Mouse (Mus musculus) duodenum, adult 2 months (tissue): ENCODE results near the gene Mblac1. TPM values are rescaled to one million over a fixed set of nuclear protein-coding genes. Genes with fewer than 3 reads are reported as not detected.

Experiments used
- polyA plus RNA-seq: library from polyadenylated mRNA; depleted of rRNA; stranded (reverse); fragments of >200 nt; gene quantifications from 2 replicates; pipeline ENCODE4 v1.2.3, GENCODE M21; 2012; ENCODE audit warnings: low replicate concordance; rRNA removed

Mblac1 gene
- 3.1 and 4.6 TPM in 2 replicates for polyA plus RNA-seq

GRCm38 (mm10) chr5:138193771-138194727, at the start of gene Mblac1:
Gene Mblac1 (plus strand): TSS chr5:138194314.

GRCm38 (mm10) chr5:138155443-138155976, 38.6 kb upstream of the Mblac1 start, which contains the start of gene Zfp113:
Gene Zfp113 (minus strand): TSS chr5:138155744.

GRCm38 (mm10) chr5:138160842-138161665, 33.1 kb upstream of the Mblac1 start, which contains the start of gene Cops6:
Gene Cops6 (plus strand): TSS chr5:138161071.

GRCm38 (mm10) chr5:138171695-138172491, 22.2 kb upstream of the Mblac1 start, which contains the start of the genes Ap4m1 and Mcm7:
Gene Ap4m1 (plus strand): TSS chr5:138172002.
Gene Mcm7 (minus strand): TSS chr5:138172422.

GRCm38 (mm10) chr5:138186950-138187638, 7.0 kb upstream of the Mblac1 start, which contains the start of the genes Taf6 and Cnpy4:
Gene Taf6 (minus strand): TSS chr5:138187451.
Gene Cnpy4 (plus strand): TSS chr5:138187485.

GRCm38 (mm10) chr5:138225700-138226099, 31.6 kb downstream of the Mblac1 start, which contains the start of gene Nxpe5:
Gene Nxpe5 (plus strand): TSS chr5:138225898.

Other genes starting within 250 kb of the Mblac1 start
- gene Gjc3, start 231.2 kb upstream of the Mblac1 start, polyA plus RNA-seq = 0.04 TPM in 1 of 2 replicates, not detected in the other
- gene Azgp1, start 212.8 kb upstream of the Mblac1 start, polyA plus RNA-seq = 0.48 TPM in 1 of 2 replicates, not detected in the other
- not detected in 2 replicates for gene Smok3a, start 173.1 kb upstream of the Mblac1 start, polyA plus RNA-seq
- not detected in 2 replicates for gene Smok3b, start 172.9 kb upstream of the Mblac1 start, polyA plus RNA-seq
- gene Smok3c, start 141.1 kb upstream of the Mblac1 start, polyA plus RNA-seq = not detected in 2 replicates
- 0.59 and 1.2 TPM in 2 replicates for gene Zkscan1, start 109.2 kb upstream of the Mblac1 start, polyA plus RNA-seq
- 2.6 TPM in 2 replicates for gene Zscan21, start 77.4 kb upstream of the Mblac1 start, polyA plus RNA-seq
- 0.43 and 7.8 TPM in 2 replicates for gene Zfp113, start 38.6 kb upstream of the Mblac1 start, polyA plus RNA-seq
- gene Cops6, start 33.2 kb upstream of the Mblac1 start, polyA plus RNA-seq = 33.6 and 40.6 TPM in 2 replicates
- 17.7 and 26.6 TPM in 2 replicates for gene Ap4m1, start 22.3 kb upstream of the Mblac1 start, polyA plus RNA-seq
- gene Mcm7, start 21.9 kb upstream of the Mblac1 start, polyA plus RNA-seq = 21.0 and 23.3 TPM in 2 replicates
- gene Taf6, start 6.9 kb upstream of the Mblac1 start, polyA plus RNA-seq = 37.0 and 39.4 TPM in 2 replicates
- gene Cnpy4, start 6.8 kb upstream of the Mblac1 start, polyA plus RNA-seq = 0.37 and 0.59 TPM in 2 replicates
- 0.39 and 0.55 TPM in 2 replicates for gene Nxpe5, start 31.6 kb downstream of the Mblac1 start, polyA plus RNA-seq
- gene Lamtor4, start 61.2 kb downstream of the Mblac1 start, polyA plus RNA-seq = 120 and 177 TPM in 2 replicates
- 58.8 and 80.5 TPM in 2 replicates for gene BC037034, start 69.7 kb downstream of the Mblac1 start, polyA plus RNA-seq
- 0.12 and 0.42 TPM in 2 replicates for gene Gal3st4, start 78.5 kb downstream of the Mblac1 start, polyA plus RNA-seq
- gene Gm43720, start 85.6 kb downstream of the Mblac1 start, polyA plus RNA-seq = not detected in 2 replicates
- gene Gpc2, start 85.7 kb downstream of the Mblac1 start, polyA plus RNA-seq = 1.0 and 2.2 TPM in 2 replicates
- 0.07 and 0.26 TPM in 2 replicates for gene Stag3, start 85.9 kb downstream of the Mblac1 start, polyA plus RNA-seq
- 0.48 and 1.2 TPM in 2 replicates for gene Pvrig, start 147.6 kb downstream of the Mblac1 start, polyA plus RNA-seq
- 0.13 and 0.84 TPM in 2 replicates for gene Zfp157, start 247.2 kb downstream of the Mblac1 start, polyA plus RNA-seq